Mouse (Mus musculus): ENCODE measurements around the gene Ttc7b. TPM values are rescaled to one million over a fixed set of nuclear protein-coding genes. Genes with fewer than 3 reads are reported as not detected.

Gene Ttc7b
- polyA plus RNA-seq, 2 experiments, result 7.3 to 28.1 TPM

DNA sequence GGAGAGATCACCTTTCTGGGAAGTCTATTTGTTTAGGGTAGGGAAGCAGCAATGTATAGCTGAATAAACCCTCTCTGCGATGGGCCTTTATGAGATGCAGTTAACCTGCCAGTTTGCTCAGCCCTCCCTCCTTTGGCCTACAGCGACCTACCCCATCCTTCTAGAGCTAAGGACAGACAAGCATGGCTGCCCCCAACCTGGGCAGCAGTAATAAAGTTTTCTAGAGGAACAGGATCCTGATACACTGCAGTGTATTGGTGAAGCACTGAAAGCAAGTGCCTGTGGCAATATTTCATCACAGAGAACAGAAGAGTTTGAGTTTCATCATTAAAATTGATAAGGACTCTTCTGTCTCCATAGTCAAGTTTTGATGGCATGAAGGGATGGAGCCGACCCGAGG, 79.0 kb downstream of the Ttc7b start:
- H3K36me3 ChIP-seq (ENCODE audit: control insufficient read depth, insufficient read depth, low read length), result 0 out of 2 replicates have a peak, but pooled peaks cover 7% of the 10 kb centered on the region
- H3K27me3 ChIP-seq (ENCODE audit: control insufficient read depth, insufficient read depth, low read length), result no peaks in the 10 kb centered on the region
- H3K4me1 ChIP-seq (ENCODE audit: control insufficient read depth, insufficient read depth, low read length), result peaks cover 14% of the 10 kb centered on the region
- no peaks in the 10 kb centered on the region for H3K9me3 ChIP-seq (ENCODE audit: control insufficient read depth, low read length)
- ATAC-seq (ENCODE audit: low FRiP score, low read depth) (no peak), DNase-seq (ENCODE audit: low spot score) (no peak)
- no peak overlapping the region for H3K4me3 ChIP-seq (replicated peaks; ENCODE audit: low read length)
- H3K9ac ChIP-seq (ENCODE audit: low read depth, low read length, severe bottlenecking), result no peak overlapping the region
- no peak for TF ChIP-seq POLR2A (IDR thresholded peaks at IDR 0.05; ENCODE audit: borderline replicate concordance, extremely low read depth, insufficient read depth, insufficient read length)
- no peak overlapping the region for H3K27ac ChIP-seq (replicated peaks; ENCODE audit: low read depth, low read length)
- H3K4me2 ChIP-seq (replicated peaks; ENCODE audit: low read depth, low read length, severe bottlenecking), result no peak overlapping the region
- 85% methylated on average over 4 of the region's 4 CpGs for WGBS

DNA sequence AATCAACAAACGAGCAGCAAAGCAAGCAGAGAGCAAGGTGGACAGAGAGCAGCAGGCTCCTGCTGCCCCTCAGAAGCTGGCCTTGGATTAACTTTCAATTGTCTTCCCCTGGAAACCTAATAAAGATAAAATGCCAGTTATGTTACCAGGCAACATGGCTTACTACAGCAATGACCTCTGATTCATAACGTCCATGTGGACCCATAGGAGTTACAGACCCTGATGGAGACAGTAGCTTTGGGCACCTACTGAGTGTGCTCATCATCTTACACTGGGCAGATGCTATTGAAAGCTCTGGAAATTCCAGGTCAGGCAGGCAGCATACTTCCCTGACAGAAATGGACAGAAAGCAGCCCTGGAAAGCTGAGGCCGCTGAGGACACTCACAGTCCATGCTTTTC, 80.7 kb downstream of the Ttc7b start:
- DNase-seq (ENCODE audit: low spot score), result no peak
- Histone ChIP-seq H3K4me2 (replicated peaks; ENCODE audit: low read depth, low read length, severe bottlenecking) (no peak overlapping the region), H3K4me1 (ENCODE audit: control insufficient read depth, insufficient read depth, low read length) (peaks cover 13% of the 10 kb centered on the region), H3K9ac (ENCODE audit: low read depth, low read length, severe bottlenecking) (no peak overlapping the region), H3K9me3 (ENCODE audit: control insufficient read depth, low read length) (no peaks in the 10 kb centered on the region), H3K27me3 (ENCODE audit: control insufficient read depth, insufficient read depth, low read length) (no peaks in the 10 kb centered on the region), H3K27ac (replicated peaks; ENCODE audit: low read depth, low read length) (no peak overlapping the region), H3K4me3 (replicated peaks; ENCODE audit: low read length) (no peak overlapping the region), H3K36me3 (ENCODE audit: control insufficient read depth, insufficient read depth, low read length) (0 out of 2 replicates have a peak, but pooled peaks cover 4% of the 10 kb centered on the region)
- 71% methylated on average over 3 of the region's 3 CpGs for WGBS
- no peak for ATAC-seq (ENCODE audit: low FRiP score, low read depth)
- no peak for TF ChIP-seq POLR2A (IDR thresholded peaks at IDR 0.05; ENCODE audit: borderline replicate concordance, extremely low read depth, insufficient read depth, insufficient read length)

DNA sequence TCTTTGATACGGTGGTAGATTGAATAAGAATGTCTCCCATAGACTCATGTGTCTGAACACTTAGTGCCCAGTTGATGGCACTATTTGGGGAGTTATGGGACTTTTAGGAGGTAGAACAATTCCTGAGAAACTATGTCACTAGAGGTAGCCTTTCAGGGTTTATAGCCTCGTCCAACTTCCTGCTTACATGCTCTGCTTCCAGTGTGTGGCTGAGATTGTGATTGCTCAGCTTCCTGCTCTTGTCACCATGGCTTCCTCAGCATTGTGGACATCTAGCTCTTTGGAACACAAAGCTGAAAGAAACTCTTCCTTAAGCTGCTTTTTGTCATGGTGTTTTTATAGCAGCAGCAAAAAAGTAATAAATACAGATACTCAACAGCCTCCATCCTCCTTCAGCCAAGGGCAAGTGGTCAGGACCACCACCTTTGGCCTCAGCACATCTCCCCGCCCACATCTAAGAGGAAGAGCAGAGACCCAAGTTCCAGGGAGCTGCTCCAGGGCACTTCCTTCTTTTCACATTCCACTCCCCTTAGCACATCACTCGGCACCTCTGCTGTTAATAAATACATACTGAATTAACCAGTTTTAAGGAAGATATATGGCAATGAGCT, 81.4 kb downstream of the Ttc7b start:
- Histone ChIP-seq H3K36me3 (ENCODE audit: control insufficient read depth, insufficient read depth, low read length) (0 out of 2 replicates have a peak, but pooled peaks cover 4% of the 10 kb centered on the region), H3K4me2 (replicated peaks; ENCODE audit: low read depth, low read length, severe bottlenecking) (no peak overlapping the region), H3K4me1 (ENCODE audit: control insufficient read depth, insufficient read depth, low read length) (peaks cover 9% of the 10 kb centered on the region; the same call in 1 of the 2 replicates), H3K27ac (replicated peaks; ENCODE audit: low read depth, low read length) (no peak overlapping the region), H3K27me3 (ENCODE audit: control insufficient read depth, insufficient read depth, low read length) (no peaks in the 10 kb centered on the region), H3K9ac (ENCODE audit: low read depth, low read length, severe bottlenecking) (no peak overlapping the region), H3K9me3 (ENCODE audit: control insufficient read depth, low read length) (no peaks in the 10 kb centered on the region), H3K4me3 (replicated peaks; ENCODE audit: low read length) (no peak overlapping the region)
- no peak for TF ChIP-seq POLR2A (IDR thresholded peaks at IDR 0.05; ENCODE audit: borderline replicate concordance, extremely low read depth, insufficient read depth, insufficient read length)
- ATAC-seq (ENCODE audit: low FRiP score, low read depth) (no peak), DNase-seq (ENCODE audit: low spot score) (no peak)
- 68% methylated on average over 4 of the region's 4 CpGs for WGBS

DNA sequence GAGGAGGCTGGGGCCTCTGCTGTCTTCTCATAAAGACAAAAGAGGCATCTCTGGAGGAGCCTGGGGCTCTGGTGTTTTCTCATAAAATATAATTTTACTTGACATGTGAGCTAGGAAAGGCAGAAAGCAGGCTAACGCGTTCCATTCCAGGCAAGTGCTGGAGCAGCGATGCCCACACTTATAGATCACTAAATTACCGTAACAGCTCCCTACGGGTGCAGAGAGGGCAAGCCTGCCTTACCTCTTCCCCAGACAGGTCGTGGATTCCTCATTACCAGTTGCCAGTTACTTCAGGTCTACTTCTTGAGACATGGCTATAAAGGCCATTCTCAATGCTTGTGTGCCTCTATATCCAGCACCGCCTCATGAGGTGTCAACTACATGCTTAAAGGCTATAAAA, 82.1 kb downstream of the Ttc7b start:
- WGBS, result 43% methylated on average over 7 of the region's 7 CpGs
- ATAC-seq (ENCODE audit: low FRiP score, low read depth), result no peak
- Histone ChIP-seq H3K4me1 (ENCODE audit: control insufficient read depth, insufficient read depth, low read length) (peaks cover 3% of the 10 kb centered on the region; the same call in 1 of the 2 replicates), H3K27ac (replicated peaks; ENCODE audit: low read depth, low read length) (no peak overlapping the region), H3K27me3 (ENCODE audit: control insufficient read depth, insufficient read depth, low read length) (no peaks in the 10 kb centered on the region), H3K4me3 (replicated peaks; ENCODE audit: low read length) (no peak overlapping the region), H3K36me3 (ENCODE audit: control insufficient read depth, insufficient read depth, low read length) (0 out of 2 replicates have a peak, but pooled peaks cover 4% of the 10 kb centered on the region), H3K4me2 (replicated peaks; ENCODE audit: low read depth, low read length, severe bottlenecking) (no peak overlapping the region), H3K9me3 (ENCODE audit: control insufficient read depth, low read length) (no peaks in the 10 kb centered on the region), H3K9ac (ENCODE audit: low read depth, low read length, severe bottlenecking) (no peak overlapping the region)
- TF ChIP-seq POLR2A (IDR thresholded peaks at IDR 0.05; ENCODE audit: borderline replicate concordance, extremely low read depth, insufficient read depth, insufficient read length), result no peak
- DNase-seq (ENCODE audit: low spot score), result no peak

DNA sequence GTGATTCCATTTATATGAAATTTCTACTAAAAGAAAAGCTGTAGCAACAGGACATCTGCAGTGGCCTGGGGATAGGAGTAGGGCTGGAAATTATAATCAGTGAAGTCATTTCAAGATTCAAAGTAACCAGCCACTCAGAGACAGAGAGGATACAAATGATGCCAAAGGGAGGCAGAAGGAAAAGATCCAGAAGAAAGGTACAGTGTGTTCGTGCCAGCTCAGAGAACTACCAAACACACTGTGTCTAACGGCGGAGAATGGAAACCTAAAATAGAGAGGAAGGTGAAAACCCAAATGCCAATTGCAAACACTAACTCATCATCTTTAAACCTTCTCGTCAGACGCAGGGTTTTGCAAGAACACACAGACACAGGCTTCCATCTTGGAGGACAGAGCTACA, 82.8 kb downstream of the Ttc7b start:
- 86% methylated on average over 5 of the region's 5 CpGs for WGBS
- TF ChIP-seq POLR2A (IDR thresholded peaks at IDR 0.05; ENCODE audit: borderline replicate concordance, extremely low read depth, insufficient read depth, insufficient read length), result no peak
- 0 out of 2 replicates have a peak, but pooled peaks cover 4% of the 10 kb centered on the region for H3K36me3 ChIP-seq (ENCODE audit: control insufficient read depth, insufficient read depth, low read length)
- no peak for DNase-seq (ENCODE audit: low spot score)
- H3K4me1 ChIP-seq (ENCODE audit: control insufficient read depth, insufficient read depth, low read length), result no peaks in the 10 kb centered on the region
- H3K4me2 ChIP-seq (replicated peaks; ENCODE audit: low read depth, low read length, severe bottlenecking), result no peak overlapping the region
- no peak overlapping the region for H3K9ac ChIP-seq (ENCODE audit: low read depth, low read length, severe bottlenecking)
- H3K27ac ChIP-seq (replicated peaks; ENCODE audit: low read depth, low read length), result no peak overlapping the region
- ATAC-seq (ENCODE audit: low FRiP score, low read depth), result no peak
- H3K9me3 ChIP-seq (ENCODE audit: control insufficient read depth, low read length), result no peaks in the 10 kb centered on the region
- no peaks in the 10 kb centered on the region for H3K27me3 ChIP-seq (ENCODE audit: control insufficient read depth, insufficient read depth, low read length)
- H3K4me3 ChIP-seq (replicated peaks; ENCODE audit: low read length), result no peak overlapping the region

All from limb, embryonic 14.5 days (tissue).